Comparison of ENCODE assay signal across 22 mouse cellular contexts in genomic region chr2:93433543-93433942, GRCm38 (mm10). TPM values are rescaled to one million over a fixed set of nuclear protein-coding genes. Genes with fewer than 3 reads are reported as not detected.
DNase-seq lines count a peak whose midpoint lies in the region; ATAC-seq and TF ChIP-seq lines count a peak whose summit lies in the region.
"Had no signal": no experiment of that assay in that cellular context is flagged by ENCODE, and none has a peak within 500 bp of the region (broad histone marks: within the 10 kb centered on the region; RNA-seq: fewer than 3 reads in every experiment).

No protein-coding gene starts in this region.

- H3K4me2 ChIP-seq in intestine, postnatal 0 days (replicated peaks; ENCODE audit: low read depth) = no peak overlapping the region
- H3K4me2 ChIP-seq: embryonic facial prominence, embryonic 13.5 days; heart, embryonic 13.5 days; hindbrain, embryonic 14.5 days; limb, embryonic 12.5 days; liver, embryonic 11.5 days; midbrain, embryonic 11.5 days had no signal

- peak overlapping the region; percentile 65 for H3K27ac ChIP-seq in layer of hippocampus, adult 2 months
- H3K27ac ChIP-seq in cortical plate, adult 2 months (ENCODE audit: insufficient read depth, low read length) = peak overlapping the region; percentile 84
- peak overlapping the region; percentile 92 for H3K27ac ChIP-seq in intestine, postnatal 0 days (ENCODE audit: low read depth, low read length)
- H3K27ac ChIP-seq: embryonic facial prominence, embryonic 13.5 days; heart, adult 2 months; heart, embryonic 13.5 days; hindbrain, embryonic 14.5 days; limb, embryonic 12.5 days had no signal

- peaks cover 29% of the 10 kb centered on the region for H3K36me3 ChIP-seq in intestine, postnatal 0 days (ENCODE audit: control insufficient read depth, insufficient read depth)
- H3K36me3 ChIP-seq: limb, embryonic 12.5 days had no signal

- WGBS in intestine, postnatal 0 days = 76% methylated on average over 5 of the region's 5 CpGs

- ATAC-seq in intestine, postnatal 0 days = no peak
- ATAC-seq: activated CD4-positive, CD25-positive, alpha-beta regulatory T cell, adult 4 months; forebrain, embryonic 14.5 days; liver, postnatal 0 days had no signal

- TF ChIP-seq POLR2A in cortical plate, adult 2 months (IDR thresholded peaks at IDR 0.05; ENCODE audit: extremely low read depth, insufficient read depth, low read length) = no peak

- no peaks in the 10 kb centered on the region for H3K4me1 ChIP-seq in cortical plate, adult 2 months (ENCODE audit: control insufficient read depth, insufficient read depth, low read length)
- peaks cover 17% of the 10 kb centered on the region for H3K4me1 ChIP-seq in intestine, postnatal 0 days (replicated peaks; ENCODE audit: control insufficient read depth, insufficient read depth, low read length)

- no peak for DNase-seq in layer of hippocampus, adult 2 months (ENCODE audit: low spot score in 2 of 2)
- no peak for DNase-seq in layer of hippocampus, postnatal 25 days (ENCODE audit: extremely low spot score in 1 of 2, low spot score in 1 of 2)
- peak; percentile 80 for DNase-seq in brain, adult 2 months (ENCODE audit: low read depth, low spot score)
- no peak for DNase-seq in urinary bladder, postnatal 36 days (ENCODE audit: low spot score in 2 of 2)
- no peak for DNase-seq in cerebellum, postnatal 36 days
- DNase-seq: adrenal gland, postnatal 10 days; cerebellum, adult 9-10 months; gastrocnemius, postnatal 36 days; heart, adult 2 months; kidney, postnatal 25 days; liver, postnatal 0 days; thymus, postnatal 25 days had no signal

- no peak overlapping the region for H3K9ac ChIP-seq in intestine, postnatal 0 days (ENCODE audit: low read depth, low read length)
- H3K9ac ChIP-seq: embryonic facial prominence, embryonic 13.5 days; heart, embryonic 13.5 days; hindbrain, embryonic 14.5 days; limb, embryonic 12.5 days; liver, postnatal 0 days had no signal

- H3K27me3 ChIP-seq in intestine, postnatal 0 days (replicated peaks; ENCODE audit: control insufficient read depth, insufficient read depth, low read length) = no peaks in the 10 kb centered on the region
- H3K27me3 ChIP-seq: embryonic facial prominence, embryonic 13.5 days; limb, embryonic 12.5 days had no signal

- no peaks in the 10 kb centered on the region for H3K9me3 ChIP-seq in intestine, postnatal 0 days (ENCODE audit: control insufficient read depth)
- H3K9me3 ChIP-seq: embryonic facial prominence, embryonic 13.5 days; heart, embryonic 13.5 days; limb, embryonic 12.5 days had no signal

- H3K4me3 ChIP-seq in layer of hippocampus, adult 2 months = no peak overlapping the region
- no peak overlapping the region for H3K4me3 ChIP-seq in cortical plate, adult 2 months (ENCODE audit: insufficient read depth, low read length)
- H3K4me3 ChIP-seq in intestine, postnatal 0 days (ENCODE audit: low read depth, low read length) = no peak overlapping the region
- H3K4me3 ChIP-seq: embryonic facial prominence, embryonic 13.5 days; heart, adult 2 months; heart, embryonic 13.5 days; limb, embryonic 12.5 days had no signal

- TF ChIP-seq CTCF in layer of hippocampus, adult 2 months (conservative IDR thresholded peaks at IDR 0.05) = no peak
- TF ChIP-seq CTCF in cortical plate, adult 2 months (IDR thresholded peaks at IDR 0.05; ENCODE audit: extremely low read depth, insufficient read depth, low read length) = no peak
- no peak for TF ChIP-seq CTCF in intestine, postnatal 0 days (IDR thresholded peaks at IDR 0.05; ENCODE audit: low read depth)

RNA-seq across cellular contexts. Expression of gene Cd82, which starts 29.4 kb away (rescaled TPM):
- total RNA-seq in layer of hippocampus, adult 2 months (2021) = 10 to 100 TPM; 17.2 to 17.9 TPM
- 10 to 100 TPM; 22.0 to 23.8 TPM for total RNA-seq in layer of hippocampus, postnatal 25 days (2021)
- polyA plus RNA-seq in cortical plate, adult 2 months (2012; rRNA removed) = 35.2 and 45.3 TPM in 2 replicates
- polyA plus RNA-seq in intestine, postnatal 0 days (2015; fragmentation: Nextera tagmentation; extraction: Ambion mirVana) = 184 and 199 TPM in 2 replicates
